Mouse (Mus musculus): ENCODE data around the gene Polr2l. TPM values are rescaled to one million over a fixed set of nuclear protein-coding genes. Genes with fewer than 3 reads are reported as not detected.

Gene Polr2l
- total and polyA plus RNA-seq, 2 experiments from 2014 or later: 17.4 to 81.3 TPM

GRCm38 (mm10) chr7:141462333-141462821 lies 12.6 kb downstream of the Polr2l start:
- H3K27ac ChIP-seq (ENCODE audit: low read depth): peak overlapping the region; percentile 77
- H3K4me2 ChIP-seq (ENCODE audit: low read depth, low read length): peak overlapping the region; percentile 98
- peaks cover 16% of the 10 kb centered on the region; the same call in 1 of the 2 replicates for H3K27me3 ChIP-seq (ENCODE audit: control insufficient read depth, insufficient read depth, low read length)
- peaks cover 30% of the 10 kb centered on the region for H3K36me3 ChIP-seq (replicated peaks; ENCODE audit: control insufficient read depth, insufficient read depth, low read length)
- H3K4me3 ChIP-seq (ENCODE audit: low read depth, low read length): peak overlapping the region; percentile 63
- TF ChIP-seq EP300 (IDR thresholded peaks at IDR 0.05; ENCODE audit: low read depth) (no peak), CTCF (IDR thresholded peaks at IDR 0.05; ENCODE audit: low read depth) (no peak)
- no peak for ATAC-seq (ENCODE audit: insufficient read depth, low read depth)
- peaks cover 16% of the 10 kb centered on the region for H3K4me1 ChIP-seq (ENCODE audit: control insufficient read depth, insufficient read depth)
- peak overlapping the region; percentile 76 for H3K9ac ChIP-seq (replicated peaks; ENCODE audit: low read depth, low read length)
- WGBS: 31% methylated on average over 5 of the region's 5 CpGs
- no peaks in the 10 kb centered on the region for H3K9me3 ChIP-seq (replicated peaks; ENCODE audit: control insufficient read depth, low read length)
- no peak for DNase-seq (ENCODE audit: low spot score)

GRCm38 (mm10) chr7:141461521-141462332 lies 13.2 kb downstream of the Polr2l start:
- Histone ChIP-seq H3K9ac (replicated peaks; ENCODE audit: low read depth, low read length) (peak overlapping the region; percentile 76), H3K4me1 (ENCODE audit: control insufficient read depth, insufficient read depth) (peaks cover 16% of the 10 kb centered on the region), H3K4me3 (ENCODE audit: low read depth, low read length) (peak overlapping the region; percentile 63), H3K9me3 (replicated peaks; ENCODE audit: control insufficient read depth, low read length) (no peaks in the 10 kb centered on the region), H3K36me3 (replicated peaks; ENCODE audit: control insufficient read depth, insufficient read depth, low read length) (peaks cover 33% of the 10 kb centered on the region), H3K27me3 (ENCODE audit: control insufficient read depth, insufficient read depth, low read length) (peaks cover 16% of the 10 kb centered on the region; the same call in 1 of the 2 replicates), H3K27ac (ENCODE audit: low read depth) (peak overlapping the region; percentile 77), H3K4me2 (ENCODE audit: low read depth, low read length) (peak overlapping the region; percentile 98)
- peak; percentile 28 for TF ChIP-seq CTCF (IDR thresholded peaks at IDR 0.05; ENCODE audit: low read depth)
- no peak for TF ChIP-seq EP300 (IDR thresholded peaks at IDR 0.05; ENCODE audit: low read depth)
- 3% methylated on average over 59 of the region's 59 CpGs for WGBS
- DNase-seq (ENCODE audit: low spot score): peak; percentile 46
- no peak for ATAC-seq (ENCODE audit: insufficient read depth, low read depth)

GRCm38 (mm10) chr7:141460391-141461113 lies 14.4 kb downstream of the Polr2l start, which contains the start of gene Cracr2b:
Gene Cracr2b, plus strand, starts transcription at chr7:141461094.
- peaks cover 16% of the 10 kb centered on the region; the same call in 1 of the 2 replicates for H3K27me3 ChIP-seq (ENCODE audit: control insufficient read depth, insufficient read depth, low read length)
- WGBS: 78% methylated on average over 15 of the region's 15 CpGs
- H3K9me3 ChIP-seq (replicated peaks; ENCODE audit: control insufficient read depth, low read length): no peaks in the 10 kb centered on the region
- H3K9ac ChIP-seq (replicated peaks; ENCODE audit: low read depth, low read length): peak within 1 kb of the TSS; percentile 76
- peak within 1 kb of the TSS; percentile 77 for H3K27ac ChIP-seq (ENCODE audit: low read depth)
- H3K36me3 ChIP-seq (replicated peaks; ENCODE audit: control insufficient read depth, insufficient read depth, low read length): peaks cover 33% of the 10 kb centered on the region
- H3K4me3 ChIP-seq (ENCODE audit: low read depth, low read length): peak within 1 kb of the TSS; percentile 63
- DNase-seq (ENCODE audit: low spot score): no peak
- H3K4me2 ChIP-seq (ENCODE audit: low read depth, low read length): peak within 1 kb of the TSS; percentile 98
- peaks cover 21% of the 10 kb centered on the region for H3K4me1 ChIP-seq (ENCODE audit: control insufficient read depth, insufficient read depth)
- no peak for ATAC-seq (ENCODE audit: insufficient read depth, low read depth)
- TF ChIP-seq EP300 (IDR thresholded peaks at IDR 0.05; ENCODE audit: low read depth) (no peak), CTCF (IDR thresholded peaks at IDR 0.05; ENCODE audit: low read depth) (no peak)

GRCm38 (mm10) chr7:141460001-141460390 lies 14.9 kb downstream of the Polr2l start:
- TF ChIP-seq EP300 (IDR thresholded peaks at IDR 0.05; ENCODE audit: low read depth) (no peak), CTCF (IDR thresholded peaks at IDR 0.05; ENCODE audit: low read depth) (no peak)
- H3K9me3 ChIP-seq (replicated peaks; ENCODE audit: control insufficient read depth, low read length): no peaks in the 10 kb centered on the region
- H3K36me3 ChIP-seq (replicated peaks; ENCODE audit: control insufficient read depth, insufficient read depth, low read length): peaks cover 33% of the 10 kb centered on the region
- DNase-seq (ENCODE audit: low spot score): no peak
- no peak overlapping the region for H3K9ac ChIP-seq (replicated peaks; ENCODE audit: low read depth, low read length)
- no peak overlapping the region for H3K4me3 ChIP-seq (ENCODE audit: low read depth, low read length)
- no peak for ATAC-seq (ENCODE audit: insufficient read depth, low read depth)
- H3K4me1 ChIP-seq (ENCODE audit: control insufficient read depth, insufficient read depth): peaks cover 21% of the 10 kb centered on the region
- WGBS: 63% methylated on average over 5 of the region's 5 CpGs
- H3K27ac ChIP-seq (ENCODE audit: low read depth): no peak overlapping the region
- H3K4me2 ChIP-seq (ENCODE audit: low read depth, low read length): no peak overlapping the region
- H3K27me3 ChIP-seq (ENCODE audit: control insufficient read depth, insufficient read depth, low read length): peaks cover 16% of the 10 kb centered on the region; the same call in 1 of the 2 replicates

GRCm38 (mm10) chr7:141459301-141459711 lies 15.6 kb downstream of the Polr2l start:
- H3K27ac ChIP-seq (ENCODE audit: low read depth): no peak overlapping the region
- H3K4me3 ChIP-seq (ENCODE audit: low read depth, low read length): no peak overlapping the region
- DNase-seq (ENCODE audit: low spot score) (no peak), ATAC-seq (ENCODE audit: insufficient read depth, low read depth) (no peak)
- TF ChIP-seq CTCF (IDR thresholded peaks at IDR 0.05; ENCODE audit: low read depth) (no peak), EP300 (IDR thresholded peaks at IDR 0.05; ENCODE audit: low read depth) (no peak)
- H3K27me3 ChIP-seq (ENCODE audit: control insufficient read depth, insufficient read depth, low read length): peaks cover 12% of the 10 kb centered on the region; the same call in 1 of the 2 replicates
- no peak overlapping the region for H3K4me2 ChIP-seq (ENCODE audit: low read depth, low read length)
- H3K36me3 ChIP-seq (replicated peaks; ENCODE audit: control insufficient read depth, insufficient read depth, low read length): peaks cover 33% of the 10 kb centered on the region
- 91% methylated on average over 17 of the region's 17 CpGs for WGBS
- no peaks in the 10 kb centered on the region for H3K9me3 ChIP-seq (replicated peaks; ENCODE audit: control insufficient read depth, low read length)
- peaks cover 26% of the 10 kb centered on the region for H3K4me1 ChIP-seq (ENCODE audit: control insufficient read depth, insufficient read depth)
- no peak overlapping the region for H3K9ac ChIP-seq (replicated peaks; ENCODE audit: low read depth, low read length)
